Mouse (Mus musculus): ENCODE results near the gene Ubox5. TPM values are rescaled to one million over a fixed set of nuclear protein-coding genes. Genes with fewer than 3 reads are reported as not detected.

The Ubox5 gene
- polyA plus RNA-seq, 1 experiment from 2014 or later, result 15.9 TPM

GRCm38 (mm10) chr2:130629080-130629838 lies 579 bp downstream of the Ubox5 start:
- peaks cover 8% of the 10 kb centered on the region for H3K27me3 ChIP-seq (replicated peaks; ENCODE audit: control insufficient read depth, insufficient read depth, low read length)
- WGBS, result 2% methylated on average over 37 of the region's 37 CpGs
- H3K4me3 ChIP-seq (ENCODE audit: low read depth, low read length), result peak overlapping the region; percentile 97
- H3K4me1 ChIP-seq (replicated peaks; ENCODE audit: control insufficient read depth, insufficient read depth, low read length), result peaks cover 11% of the 10 kb centered on the region
- ATAC-seq (replicated peaks; ENCODE audit: low FRiP score, low TSS enrichment, low read depth) (peak; percentile 38), DNase-seq (ENCODE audit: low spot score) (no peak)
- no peaks in the 10 kb centered on the region for H3K9me3 ChIP-seq (ENCODE audit: control insufficient read depth, low read length)
- peak overlapping the region; percentile 93 for H3K9ac ChIP-seq (ENCODE audit: low read length)
- peak overlapping the region; percentile 91 for H3K4me2 ChIP-seq (ENCODE audit: low read length)
- peaks cover 30% of the 10 kb centered on the region for H3K36me3 ChIP-seq (ENCODE audit: control insufficient read depth, insufficient read depth, low read length)
- H3K27ac ChIP-seq (ENCODE audit: low read depth), result peak overlapping the region; percentile 51

GRCm38 (mm10) chr2:130628424-130628823 lies 1.4 kb downstream of the Ubox5 start:
- DNase-seq (ENCODE audit: low spot score) (no peak), ATAC-seq (replicated peaks; ENCODE audit: low FRiP score, low TSS enrichment, low read depth) (no peak)
- Histone ChIP-seq H3K36me3 (ENCODE audit: control insufficient read depth, insufficient read depth, low read length) (peaks cover 30% of the 10 kb centered on the region), H3K4me2 (ENCODE audit: low read length) (peak overlapping the region; percentile 91), H3K27ac (ENCODE audit: low read depth) (no peak overlapping the region), H3K27me3 (replicated peaks; ENCODE audit: control insufficient read depth, insufficient read depth, low read length) (peaks cover under 1% of the 10 kb centered on the region; the same call in 1 of the 2 replicates), H3K9me3 (ENCODE audit: control insufficient read depth, low read length) (no peaks in the 10 kb centered on the region), H3K9ac (ENCODE audit: low read length) (no peak overlapping the region), H3K4me3 (ENCODE audit: low read depth, low read length) (peak overlapping the region; percentile 97; the same call in 1 of the 2 replicates), H3K4me1 (replicated peaks; ENCODE audit: control insufficient read depth, insufficient read depth, low read length) (peaks cover 10% of the 10 kb centered on the region)
- WGBS, result 65% methylated on average over 3 of the region's 3 CpGs

GRCm38 (mm10) chr2:130618972-130619371 lies 10.9 kb downstream of the Ubox5 start:
- Histone ChIP-seq H3K27ac (ENCODE audit: low read depth) (no peak overlapping the region), H3K36me3 (ENCODE audit: control insufficient read depth, insufficient read depth, low read length) (peaks cover 44% of the 10 kb centered on the region), H3K4me1 (replicated peaks; ENCODE audit: control insufficient read depth, insufficient read depth, low read length) (no peaks in the 10 kb centered on the region), H3K27me3 (replicated peaks; ENCODE audit: control insufficient read depth, insufficient read depth, low read length) (no peaks in the 10 kb centered on the region), H3K4me3 (ENCODE audit: low read depth, low read length) (no peak overlapping the region), H3K9ac (ENCODE audit: low read length) (no peak overlapping the region), H3K9me3 (ENCODE audit: control insufficient read depth, low read length) (no peaks in the 10 kb centered on the region), H3K4me2 (ENCODE audit: low read length) (no peak overlapping the region)
- no peak for DNase-seq (ENCODE audit: low spot score)
- 88% methylated on average over 7 of the region's 7 CpGs for WGBS
- no peak for ATAC-seq (replicated peaks; ENCODE audit: low FRiP score, low TSS enrichment, low read depth)

DNA sequence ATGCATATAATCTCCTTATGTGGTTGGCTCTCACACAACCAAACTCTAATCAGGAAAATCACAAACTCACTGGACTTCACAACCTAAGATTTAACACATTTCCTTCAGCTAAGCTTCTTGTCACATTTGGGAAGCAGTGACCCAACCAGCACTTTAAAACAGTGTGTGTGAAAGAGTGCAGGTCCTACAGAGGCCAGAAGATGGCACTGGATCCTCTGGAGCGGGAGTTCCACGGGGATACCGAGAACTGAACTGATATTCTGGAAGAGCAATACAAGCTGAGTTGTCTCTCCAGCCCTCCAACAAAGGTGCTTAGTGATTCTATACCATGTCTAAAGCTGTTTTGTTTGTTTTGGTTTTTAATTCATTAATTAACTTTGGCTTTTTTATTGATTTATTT lies 16.7 kb downstream of the Ubox5 start:
- Histone ChIP-seq H3K4me3 (ENCODE audit: low read depth, low read length) (no peak overlapping the region), H3K4me1 (replicated peaks; ENCODE audit: control insufficient read depth, insufficient read depth, low read length) (no peaks in the 10 kb centered on the region), H3K27me3 (replicated peaks; ENCODE audit: control insufficient read depth, insufficient read depth, low read length) (no peaks in the 10 kb centered on the region), H3K36me3 (ENCODE audit: control insufficient read depth, insufficient read depth, low read length) (peaks cover 51% of the 10 kb centered on the region), H3K9me3 (ENCODE audit: control insufficient read depth, low read length) (0 out of 2 replicates have a peak, but pooled peaks cover 2% of the 10 kb centered on the region), H3K9ac (ENCODE audit: low read length) (no peak overlapping the region), H3K4me2 (ENCODE audit: low read length) (no peak overlapping the region), H3K27ac (ENCODE audit: low read depth) (no peak overlapping the region)
- 66% methylated on average over 3 of the region's 3 CpGs for WGBS
- ATAC-seq (replicated peaks; ENCODE audit: low FRiP score, low TSS enrichment, low read depth), result no peak
- DNase-seq (ENCODE audit: low spot score), result no peak

GRCm38 (mm10) chr2:130602195-130602594 lies 27.6 kb downstream of the Ubox5 start:
- ATAC-seq (replicated peaks; ENCODE audit: low FRiP score, low TSS enrichment, low read depth), result no peak
- WGBS, result 86% methylated on average over 4 of the region's 4 CpGs

DNA sequence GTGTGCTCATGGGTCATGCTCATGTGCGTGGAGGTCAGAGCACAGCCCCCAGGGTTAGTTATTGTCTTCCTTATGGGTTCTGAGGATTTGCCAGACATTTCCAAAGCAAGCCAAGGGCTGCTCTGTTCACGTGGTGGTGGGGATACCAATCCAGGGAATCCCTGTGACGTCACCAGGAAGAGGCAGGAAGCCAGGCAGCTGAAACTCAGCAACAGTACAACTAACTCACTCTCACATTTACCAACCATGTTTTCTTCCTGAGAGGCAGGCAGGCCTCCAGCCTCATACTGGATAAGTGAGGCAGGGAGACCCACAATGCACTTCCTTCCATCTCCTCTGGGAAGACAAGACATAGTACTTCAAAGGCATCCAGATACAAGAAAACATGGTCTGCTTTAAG lies 31.4 kb downstream of the Ubox5 start:
- no peaks in the 10 kb centered on the region for H3K27me3 ChIP-seq (replicated peaks; ENCODE audit: control insufficient read depth, insufficient read depth, low read length)
- no peak overlapping the region for H3K4me3 ChIP-seq (ENCODE audit: low read depth, low read length)
- H3K9ac ChIP-seq (ENCODE audit: low read length), result no peak overlapping the region
- DNase-seq (ENCODE audit: low spot score), result no peak
- no peak overlapping the region for H3K4me2 ChIP-seq (ENCODE audit: low read length)
- no peaks in the 10 kb centered on the region for H3K4me1 ChIP-seq (replicated peaks; ENCODE audit: control insufficient read depth, insufficient read depth, low read length)
- H3K36me3 ChIP-seq (ENCODE audit: control insufficient read depth, insufficient read depth, low read length), result peaks cover 67% of the 10 kb centered on the region
- ATAC-seq (replicated peaks; ENCODE audit: low FRiP score, low TSS enrichment, low read depth), result no peak
- WGBS, result 73% methylated on average over 3 of the region's 3 CpGs
- H3K27ac ChIP-seq (ENCODE audit: low read depth), result no peak overlapping the region
- H3K9me3 ChIP-seq (ENCODE audit: control insufficient read depth, low read length), result no peaks in the 10 kb centered on the region

More at GRCm38 (mm10) chr2:130602195-130602594, 27.6 kb downstream of the Ubox5 start:
- H3K4me2 ChIP-seq (ENCODE audit: low read length), result no peak overlapping the region
- no peaks in the 10 kb centered on the region for H3K27me3 ChIP-seq (replicated peaks; ENCODE audit: control insufficient read depth, insufficient read depth, low read length)
- no peaks in the 10 kb centered on the region for H3K4me1 ChIP-seq (replicated peaks; ENCODE audit: control insufficient read depth, insufficient read depth, low read length)
- H3K36me3 ChIP-seq (ENCODE audit: control insufficient read depth, insufficient read depth, low read length), result peaks cover 61% of the 10 kb centered on the region
- no peak for DNase-seq (ENCODE audit: low spot score)
- H3K4me3 ChIP-seq (ENCODE audit: low read depth, low read length), result no peak overlapping the region
- H3K9ac ChIP-seq (ENCODE audit: low read length), result no peak overlapping the region
- no peaks in the 10 kb centered on the region for H3K9me3 ChIP-seq (ENCODE audit: control insufficient read depth, low read length)
- H3K27ac ChIP-seq (ENCODE audit: low read depth), result no peak overlapping the region

DNA sequence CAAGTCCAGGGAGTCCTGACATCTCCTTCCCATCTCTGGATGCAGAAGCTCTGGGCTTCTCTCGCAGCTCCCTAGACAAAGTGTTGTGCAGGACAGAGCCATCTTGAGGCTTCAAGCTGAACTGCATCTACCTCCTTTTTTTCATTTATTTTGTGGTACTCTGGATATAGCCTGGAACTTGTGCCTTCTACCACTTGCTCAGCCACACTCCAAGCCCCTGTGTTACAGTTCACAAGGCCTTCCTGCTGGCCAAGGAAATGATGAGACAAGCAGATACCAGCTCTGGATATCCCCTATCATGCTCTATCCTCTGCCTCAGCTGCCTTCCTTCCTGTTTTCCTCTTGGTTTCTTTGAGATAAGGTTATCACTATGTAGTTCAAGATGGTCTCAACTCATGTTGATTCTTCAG lies 32.2 kb downstream of the Ubox5 start:
- Histone ChIP-seq H3K4me2 (ENCODE audit: low read length) (no peak overlapping the region), H3K9me3 (ENCODE audit: control insufficient read depth, low read length) (no peaks in the 10 kb centered on the region), H3K36me3 (ENCODE audit: control insufficient read depth, insufficient read depth, low read length) (peaks cover 60% of the 10 kb centered on the region), H3K9ac (ENCODE audit: low read length) (no peak overlapping the region), H3K4me3 (ENCODE audit: low read depth, low read length) (no peak overlapping the region), H3K27me3 (replicated peaks; ENCODE audit: control insufficient read depth, insufficient read depth, low read length) (no peaks in the 10 kb centered on the region), H3K27ac (ENCODE audit: low read depth) (no peak overlapping the region), H3K4me1 (replicated peaks; ENCODE audit: control insufficient read depth, insufficient read depth, low read length) (no peaks in the 10 kb centered on the region)
- no peak for ATAC-seq (replicated peaks; ENCODE audit: low FRiP score, low TSS enrichment, low read depth)
- DNase-seq (ENCODE audit: low spot score), result no peak
- 4% methylated on average over 1 of the region's 1 CpGs for WGBS

GRCm38 (mm10) chr2:130595596-130595995 lies 34.2 kb downstream of the Ubox5 start:
- Histone ChIP-seq H3K4me1 (replicated peaks; ENCODE audit: control insufficient read depth, insufficient read depth, low read length) (no peaks in the 10 kb centered on the region), H3K36me3 (ENCODE audit: control insufficient read depth, insufficient read depth, low read length) (peaks cover 58% of the 10 kb centered on the region), H3K27me3 (replicated peaks; ENCODE audit: control insufficient read depth, insufficient read depth, low read length) (no peaks in the 10 kb centered on the region), H3K27ac (ENCODE audit: low read depth) (no peak overlapping the region), H3K9ac (ENCODE audit: low read length) (no peak overlapping the region), H3K9me3 (ENCODE audit: control insufficient read depth, low read length) (no peaks in the 10 kb centered on the region), H3K4me3 (ENCODE audit: low read depth, low read length) (no peak overlapping the region), H3K4me2 (ENCODE audit: low read length) (no peak overlapping the region)
- DNase-seq (ENCODE audit: low spot score) (no peak), ATAC-seq (replicated peaks; ENCODE audit: low FRiP score, low TSS enrichment, low read depth) (no peak)
- WGBS, result 83% methylated on average over 1 of the region's 1 CpGs

- Histone ChIP-seq H3K9ac (ENCODE audit: low read length) (no peak overlapping the region), H3K27me3 (replicated peaks; ENCODE audit: control insufficient read depth, insufficient read depth, low read length) (no peaks in the 10 kb centered on the region), H3K27ac (ENCODE audit: low read depth) (no peak overlapping the region), H3K4me3 (ENCODE audit: low read depth, low read length) (no peak overlapping the region), H3K36me3 (ENCODE audit: control insufficient read depth, insufficient read depth, low read length) (peaks cover 32% of the 10 kb centered on the region), H3K9me3 (ENCODE audit: control insufficient read depth, low read length) (no peaks in the 10 kb centered on the region), H3K4me1 (replicated peaks; ENCODE audit: control insufficient read depth, insufficient read depth, low read length) (no peaks in the 10 kb centered on the region), H3K4me2 (ENCODE audit: low read length) (no peak overlapping the region)
- DNase-seq (ENCODE audit: low spot score) (no peak), ATAC-seq (replicated peaks; ENCODE audit: low FRiP score, low TSS enrichment, low read depth) (no peak)
- WGBS, result 92% methylated on average over 2 of the region's 2 CpGs
Observed at GRCm38 (mm10) chr2:130591016-130591415, 38.8 kb downstream of the Ubox5 start.
